Mouse (Mus musculus): ENCODE data around the gene Rnf141. TPM values are rescaled to one million over a fixed set of nuclear protein-coding genes. Genes with fewer than 3 reads are reported as not detected.

Gene Rnf141
- polyA plus RNA-seq (2012; rRNA removed): 67.0 and 75.5 TPM in 2 replicates

- peak; percentile 82 to 96 for DNase-seq (ENCODE audit: extremely low spot score in 1 of 2, low spot score in 1 of 2)
Observed at GRCm38 (mm10) chr7:110843916-110844874, at the start of gene Rnf141. Rnf141 (minus strand) TSS chr7:110844457.

- DNase-seq (ENCODE audit: extremely low spot score in 1 of 2, low spot score in 1 of 2): no peak
Observed at GRCm38 (mm10) chr7:110891501-110891986, 47.3 kb upstream of the Rnf141 start.

GRCm38 (mm10) chr7:110881746-110882333 lies 37.6 kb upstream of the Rnf141 start:
- DNase-seq (ENCODE audit: extremely low spot score in 1 of 2, low spot score in 1 of 2): no peak

GRCm38 (mm10) chr7:110878028-110878427 lies 33.8 kb upstream of the Rnf141 start:
- DNase-seq (ENCODE audit: extremely low spot score in 1 of 2, low spot score in 1 of 2): no peak

- DNase-seq (ENCODE audit: extremely low spot score in 1 of 2, low spot score in 1 of 2): no peak
Observed at GRCm38 (mm10) chr7:110876965-110877364, 32.7 kb upstream of the Rnf141 start.

GRCm38 (mm10) chr7:110868807-110869206 lies 24.6 kb upstream of the Rnf141 start:
- DNase-seq (ENCODE audit: extremely low spot score in 1 of 2, low spot score in 1 of 2): no peak

- DNase-seq (ENCODE audit: extremely low spot score in 1 of 2, low spot score in 1 of 2): no peak
Observed at GRCm38 (mm10) chr7:110867116-110867515, 22.9 kb upstream of the Rnf141 start.

- DNase-seq (ENCODE audit: extremely low spot score in 1 of 2, low spot score in 1 of 2): no peak
Observed at GRCm38 (mm10) chr7:110866021-110866420, 21.8 kb upstream of the Rnf141 start.

- no peak for DNase-seq (ENCODE audit: extremely low spot score in 1 of 2, low spot score in 1 of 2)
Observed at GRCm38 (mm10) chr7:110865570-110865969, 21.3 kb upstream of the Rnf141 start.

- no peak for DNase-seq (ENCODE audit: extremely low spot score in 1 of 2, low spot score in 1 of 2)
Observed at GRCm38 (mm10) chr7:110865038-110865437, 20.8 kb upstream of the Rnf141 start.

GRCm38 (mm10) chr7:110862751-110863289 lies 18.6 kb upstream of the Rnf141 start, which contains the start of gene Lyve1:
Lyve1 (minus strand) TSS chr7:110863239.
- no peak for DNase-seq (ENCODE audit: extremely low spot score in 1 of 2, low spot score in 1 of 2)

- no peak for DNase-seq (ENCODE audit: extremely low spot score in 1 of 2, low spot score in 1 of 2)
Observed at GRCm38 (mm10) chr7:110860129-110860528, 15.9 kb upstream of the Rnf141 start.

GRCm38 (mm10) chr7:110855604-110856003 lies 11.3 kb upstream of the Rnf141 start:
- DNase-seq (ENCODE audit: extremely low spot score in 1 of 2, low spot score in 1 of 2): no peak

GRCm38 (mm10) chr7:110854927-110855546 lies 10.8 kb upstream of the Rnf141 start:
- no peak for DNase-seq (ENCODE audit: extremely low spot score in 1 of 2, low spot score in 1 of 2)

GRCm38 (mm10) chr7:110854519-110854918 lies 10.3 kb upstream of the Rnf141 start:
- peak; percentile 32 to 47 for DNase-seq (ENCODE audit: extremely low spot score in 1 of 2, low spot score in 1 of 2)

- no peak for DNase-seq (ENCODE audit: extremely low spot score in 1 of 2, low spot score in 1 of 2)
Observed at GRCm38 (mm10) chr7:110853611-110854010, 9.4 kb upstream of the Rnf141 start.

- DNase-seq (ENCODE audit: extremely low spot score in 1 of 2, low spot score in 1 of 2): no peak
Observed at GRCm38 (mm10) chr7:110851541-110852203, 7.4 kb upstream of the Rnf141 start.

- no peak for DNase-seq (ENCODE audit: extremely low spot score in 1 of 2, low spot score in 1 of 2)
Observed at GRCm38 (mm10) chr7:110848371-110848770, 4.1 kb upstream of the Rnf141 start.

GRCm38 (mm10) chr7:110847321-110847720 lies 3.1 kb upstream of the Rnf141 start:
- DNase-seq (ENCODE audit: extremely low spot score in 1 of 2, low spot score in 1 of 2): no peak

- no peak for DNase-seq (ENCODE audit: extremely low spot score in 1 of 2, low spot score in 1 of 2)
Observed at GRCm38 (mm10) chr7:110840332-110840731, 3.9 kb downstream of the Rnf141 start.
